Mouse (Mus musculus) C2C12 (cell line): Measurements from ENCODE around the gene Hipk3. TPM values are rescaled to one million over a fixed set of nuclear protein-coding genes. Genes with fewer than 3 reads are reported as not detected.

ENCODE experiments used
- H3K27me3 ChIP-seq: one replicate; pipeline ENCODE4 v1.6.1; 2011; ENCODE audit not compliant: control insufficient read depth, insufficient read depth, insufficient read length
- H3K36me3 ChIP-seq: one replicate; pipeline ENCODE4 v1.6.1; 2011; ENCODE audit not compliant: control insufficient read depth, insufficient read depth
- H3K4me3 ChIP-seq: one replicate; pipeline ENCODE4 v1.5.1; 2011; ENCODE audit warnings: mild to moderate bottlenecking, control low read depth; ENCODE audit not compliant: poor library complexity, insufficient read depth, severe bottlenecking
- H3K79me2 ChIP-seq: one replicate; pipeline ENCODE4 v1.6.1; 2011; ENCODE audit not compliant: control insufficient read depth, insufficient read depth
- H3K79me3 ChIP-seq: one replicate; pipeline ENCODE4 v1.6.1; 2011; ENCODE audit warnings: low read depth, control low read depth
- H3ac ChIP-seq: one replicate; pipeline ENCODE3; 2011; ENCODE audit warnings: low read depth; ENCODE audit not compliant: control insufficient read depth, insufficient read length
- CEBPB ChIP-seq: IDR thresholded peaks from one replicate; pipeline ENCODE4 v1.6.1; 2011; ENCODE audit warnings: low read depth, mild to moderate bottlenecking, control low read depth, moderate library complexity
- CTCF ChIP-seq: IDR thresholded peaks from one replicate; pipeline ENCODE4 v1.5.1; 2011; ENCODE audit not compliant: control insufficient read depth, insufficient read depth, insufficient read length
- FOSL1 ChIP-seq: IDR thresholded peaks from one replicate; pipeline ENCODE4 v1.8.0; 2011; ENCODE audit warnings: mild to moderate bottlenecking, low read length; ENCODE audit not compliant: poor library complexity, insufficient read depth, severe bottlenecking
- MAX ChIP-seq: IDR thresholded peaks from one replicate; pipeline ENCODE4 v1.6.1; 2011; ENCODE audit warnings: mild to moderate bottlenecking, control low read depth
- MYOD1 ChIP-seq: IDR thresholded peaks from one replicate; pipeline ENCODE4 v1.6.1; 2011; ENCODE audit warnings: low read depth; ENCODE audit not compliant: control insufficient read depth, insufficient read length
- MYOG ChIP-seq: IDR thresholded peaks from one replicate; pipeline ENCODE4 v1.6.1; 2011; ENCODE audit not compliant: control insufficient read depth, insufficient read length; ENCODE audit errors: extremely low read depth
- USF1 ChIP-seq: IDR thresholded peaks from one replicate; pipeline ENCODE4 v1.6.1; 2011; ENCODE audit warnings: low read depth, mild to moderate bottlenecking, control low read depth, moderate library complexity
- polyA plus RNA-seq: library from polyadenylated mRNA; unstranded; fragments of >200 nt; fragmentation: generic; extraction: Trizol; gene quantifications from one replicate; pipeline ENCODE4 v1.2.1, GENCODE M21; 2012; ENCODE audit warnings: missing spikeins

Hipk3 gene
- polyA plus RNA-seq, 1 experiment: 8.8 TPM

GRCm38 (mm10) chr2:104409851-104410821, 84.1 kb downstream of the Hipk3 start:
- no peak overlapping the region for H3ac ChIP-seq
- no peak for TF ChIP-seq MAX
- no peak for TF ChIP-seq MYOD1
- no peak for TF ChIP-seq MYOG
- TF ChIP-seq USF1: no peak
- TF ChIP-seq FOSL1: no peak
- TF ChIP-seq CEBPB: no peak
- H3K27me3 ChIP-seq: peaks cover 24% of the 10 kb centered on the region
- no peaks in the 10 kb centered on the region for H3K79me3 ChIP-seq
- H3K4me3 ChIP-seq: no peak overlapping the region
- H3K36me3 ChIP-seq: no peaks in the 10 kb centered on the region
- H3K79me2 ChIP-seq: no peaks in the 10 kb centered on the region

GRCm38 (mm10) chr2:104408351-104408750, 85.9 kb downstream of the Hipk3 start:
- no peaks in the 10 kb centered on the region for H3K79me3 ChIP-seq
- TF ChIP-seq MYOD1: no peak
- TF ChIP-seq FOSL1: no peak
- no peak for TF ChIP-seq USF1
- no peak for TF ChIP-seq CEBPB
- no peak for TF ChIP-seq MAX
- no peak for TF ChIP-seq MYOG
- no peak for TF ChIP-seq CTCF
- H3K79me2 ChIP-seq: no peaks in the 10 kb centered on the region
- H3ac ChIP-seq: no peak overlapping the region
- H3K27me3 ChIP-seq: peaks cover 24% of the 10 kb centered on the region
- H3K36me3 ChIP-seq: no peaks in the 10 kb centered on the region
- H3K4me3 ChIP-seq: no peak overlapping the region

- Histone ChIP-seq H3ac (no peak overlapping the region), H3K36me3 (no peaks in the 10 kb centered on the region), H3K4me3 (no peak overlapping the region), H3K79me3 (no peaks in the 10 kb centered on the region), H3K27me3 (peaks cover 24% of the 10 kb centered on the region), H3K79me2 (no peaks in the 10 kb centered on the region)
- TF ChIP-seq MYOD1 (no peak), FOSL1 (no peak), MYOG (no peak), MAX (no peak), CEBPB (no peak), CTCF (no peak), USF1 (no peak)
Observed at GRCm38 (mm10) chr2:104407913-104408312, 86.3 kb downstream of the Hipk3 start.

GRCm38 (mm10) chr2:104404036-104404435, 90.2 kb downstream of the Hipk3 start:
- TF ChIP-seq MYOG (no peak), CEBPB (no peak), FOSL1 (no peak), MAX (no peak), MYOD1 (no peak), CTCF (no peak), USF1 (no peak)
- Histone ChIP-seq H3ac (no peak overlapping the region), H3K4me3 (no peak overlapping the region), H3K36me3 (no peaks in the 10 kb centered on the region), H3K79me2 (no peaks in the 10 kb centered on the region), H3K27me3 (no peaks in the 10 kb centered on the region), H3K79me3 (no peaks in the 10 kb centered on the region)

DNA sequence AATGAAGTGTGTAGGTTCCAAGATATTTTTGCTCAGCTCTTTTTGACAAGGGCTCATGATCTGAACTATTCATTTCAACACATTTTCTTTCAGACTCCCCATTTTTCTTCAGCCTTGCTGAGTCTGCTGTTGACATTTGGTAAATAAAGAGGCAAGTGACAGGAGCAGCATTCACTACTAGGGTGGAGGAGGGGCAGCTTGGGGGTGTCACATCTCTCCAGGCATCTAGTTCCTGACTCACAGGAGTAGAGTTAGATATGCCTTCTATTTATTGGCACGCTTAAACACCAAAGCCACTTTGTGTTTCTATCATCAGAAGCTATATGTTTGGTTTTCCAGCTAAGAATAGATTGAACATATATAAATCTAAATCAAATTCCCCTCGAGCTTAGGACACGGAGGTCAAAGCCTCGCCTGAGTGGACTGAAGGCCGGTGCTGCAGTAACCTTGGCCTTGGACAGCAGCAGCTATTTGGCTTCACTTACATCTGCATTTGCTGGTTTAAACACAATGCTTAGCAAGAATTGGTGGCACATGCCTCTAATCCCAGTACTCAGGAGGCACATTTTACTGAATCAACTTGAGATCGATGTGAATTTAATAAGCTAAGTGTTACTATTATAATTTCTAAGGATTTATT, 95.5 kb downstream of the Hipk3 start:
- Histone ChIP-seq H3K79me2 (no peaks in the 10 kb centered on the region), H3ac (no peak overlapping the region), H3K36me3 (no peaks in the 10 kb centered on the region), H3K79me3 (no peaks in the 10 kb centered on the region), H3K27me3 (no peaks in the 10 kb centered on the region), H3K4me3 (no peak overlapping the region)
- TF ChIP-seq MYOD1: no peak
